Mouse (Mus musculus): Measurements from ENCODE around the gene Src. TPM values are rescaled to one million over a fixed set of nuclear protein-coding genes. Genes with fewer than 3 reads are reported as not detected.

Gene Src
- polyA plus RNA-seq, 1 experiment, result 24.6 TPM

DNA sequence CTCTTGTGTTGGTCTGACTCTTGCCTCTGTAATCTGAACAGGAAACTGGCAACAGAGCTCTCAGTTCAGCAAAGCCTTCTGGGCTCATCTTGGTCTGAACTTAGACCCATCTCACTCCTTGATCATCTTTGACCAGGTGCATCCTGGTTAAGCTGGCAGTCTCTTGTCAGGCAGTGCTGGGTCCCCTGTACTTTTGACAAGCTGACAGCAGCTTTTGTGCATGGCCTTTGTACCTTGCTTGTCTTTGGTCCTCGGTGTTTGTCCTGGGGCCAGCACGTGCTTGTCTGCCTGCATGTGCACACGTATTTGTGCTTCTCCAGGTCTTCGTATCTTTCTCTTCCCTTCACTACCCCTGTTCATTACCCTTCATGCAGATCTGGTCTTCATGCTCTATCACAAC lies 91.8 kb downstream of the Src start:
- Histone ChIP-seq H3K27ac (ENCODE audit: control insufficient read depth, insufficient read depth, low read length) (no peak overlapping the region), H3K27me3 (ENCODE audit: control insufficient read depth, insufficient read depth, low read length) (no peaks in the 10 kb centered on the region)

DNA sequence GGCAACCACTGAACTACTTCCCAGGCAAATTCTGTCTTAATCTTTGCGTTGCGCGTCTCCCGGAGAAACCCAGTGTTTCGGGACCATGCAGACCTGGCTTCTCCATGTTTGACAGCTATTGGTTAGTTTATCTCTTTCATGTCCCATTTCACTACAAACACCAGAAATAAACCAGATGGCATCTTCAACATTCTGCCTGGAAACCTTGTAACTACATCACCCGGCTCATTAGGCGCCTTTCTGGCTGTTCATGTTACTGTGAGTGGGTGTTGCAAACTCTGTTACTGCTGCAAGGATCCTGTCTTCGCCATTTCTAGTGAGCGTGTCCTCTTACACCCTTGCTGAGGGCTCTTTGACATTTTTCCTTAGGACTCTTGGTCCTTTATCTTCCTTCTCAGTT lies 94.6 kb downstream of the Src start:
- Histone ChIP-seq H3K4me1 (replicated peaks; ENCODE audit: control insufficient read depth, insufficient read depth, low read length) (no peaks in the 10 kb centered on the region), H3K4me3 (ENCODE audit: control insufficient read depth, insufficient read depth, low read length) (no peak overlapping the region), H3K27me3 (ENCODE audit: control insufficient read depth, insufficient read depth, low read length) (no peaks in the 10 kb centered on the region), H3K27ac (ENCODE audit: control insufficient read depth, insufficient read depth, low read length) (no peak overlapping the region), H3K36me3 (ENCODE audit: control insufficient read depth, insufficient read depth, low read length) (no peaks in the 10 kb centered on the region)
- TF ChIP-seq CTCF (IDR thresholded peaks at IDR 0.05; ENCODE audit: borderline replicate concordance, control insufficient read depth, extremely low read depth, insufficient read depth, low read length, poor library complexity) (no peak), POLR2A (IDR thresholded peaks at IDR 0.05; ENCODE audit: control insufficient read depth, extremely low read depth, insufficient read depth, low read length, poor library complexity) (no peak)
- DNase-seq, result no peak
- WGBS, result 94% methylated on average over 9 of the region's 9 CpGs

More for the DNA sequence above, 91.8 kb downstream of the Src start:
- no peaks in the 10 kb centered on the region for H3K36me3 ChIP-seq (ENCODE audit: control insufficient read depth, insufficient read depth, low read length)
- DNase-seq, result no peak
- H3K4me1 ChIP-seq (replicated peaks; ENCODE audit: control insufficient read depth, insufficient read depth, low read length), result no peaks in the 10 kb centered on the region
- no peak overlapping the region for H3K4me3 ChIP-seq (ENCODE audit: control insufficient read depth, insufficient read depth, low read length)
- 90% methylated on average over 4 of the region's 4 CpGs for WGBS
- TF ChIP-seq POLR2A (IDR thresholded peaks at IDR 0.05; ENCODE audit: control insufficient read depth, extremely low read depth, insufficient read depth, low read length, poor library complexity), result no peak
- no peak for TF ChIP-seq CTCF (IDR thresholded peaks at IDR 0.05; ENCODE audit: borderline replicate concordance, control insufficient read depth, extremely low read depth, insufficient read depth, low read length, poor library complexity)

DNA sequence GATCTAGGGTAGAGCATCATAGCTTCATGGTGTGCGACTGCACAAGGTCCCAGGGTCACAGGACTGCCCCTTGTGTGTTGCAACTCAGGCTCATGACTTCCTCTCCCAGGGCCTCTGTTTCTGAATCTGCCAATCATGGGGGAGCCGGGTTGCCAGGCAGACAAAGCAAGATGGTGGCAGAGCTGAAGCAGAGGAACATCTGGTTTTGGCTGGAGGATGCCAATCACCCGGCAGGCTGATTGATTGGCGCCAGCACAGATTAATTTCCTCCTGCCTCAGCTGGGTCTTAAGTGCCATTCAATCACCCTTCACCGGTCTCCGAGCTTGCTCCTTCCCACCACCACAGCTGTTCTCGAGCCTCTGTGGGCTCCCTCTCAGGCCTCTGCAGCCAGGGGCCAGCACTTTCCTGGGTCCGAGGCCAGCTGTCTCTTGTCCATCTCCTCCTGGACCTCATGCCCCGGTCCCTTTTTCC lies 95.5 kb downstream of the Src start:
- DNase-seq, result no peak
- TF ChIP-seq CTCF (IDR thresholded peaks at IDR 0.05; ENCODE audit: borderline replicate concordance, control insufficient read depth, extremely low read depth, insufficient read depth, low read length, poor library complexity) (no peak), POLR2A (IDR thresholded peaks at IDR 0.05; ENCODE audit: control insufficient read depth, extremely low read depth, insufficient read depth, low read length, poor library complexity) (no peak)
- no peaks in the 10 kb centered on the region for H3K27me3 ChIP-seq (ENCODE audit: control insufficient read depth, insufficient read depth, low read length)

DNA sequence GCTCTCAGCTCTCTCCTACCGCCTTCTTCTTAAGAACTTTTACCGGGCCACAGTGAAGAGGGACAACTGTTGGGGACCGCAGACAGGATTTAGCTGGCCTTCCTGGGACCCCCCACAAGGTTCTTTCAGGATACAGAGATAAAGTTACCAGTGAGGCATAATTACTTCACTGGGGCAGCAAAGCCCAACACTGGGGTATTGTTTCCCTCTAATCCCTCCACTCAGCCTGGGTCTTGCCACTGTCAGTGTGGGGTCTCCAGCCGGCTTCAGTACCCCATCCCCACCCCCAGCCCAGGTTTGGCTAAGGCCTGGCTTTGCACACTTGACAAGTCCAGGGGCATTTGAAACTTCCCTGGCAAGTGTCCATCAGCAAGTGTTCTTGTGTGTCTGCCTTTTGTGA lies 96.1 kb downstream of the Src start:
- TF ChIP-seq CTCF (IDR thresholded peaks at IDR 0.05; ENCODE audit: borderline replicate concordance, control insufficient read depth, extremely low read depth, insufficient read depth, low read length, poor library complexity) (no peak), POLR2A (IDR thresholded peaks at IDR 0.05; ENCODE audit: control insufficient read depth, extremely low read depth, insufficient read depth, low read length, poor library complexity) (no peak)
- H3K27me3 ChIP-seq (ENCODE audit: control insufficient read depth, insufficient read depth, low read length), result no peaks in the 10 kb centered on the region
- no peak overlapping the region for H3K27ac ChIP-seq (ENCODE audit: control insufficient read depth, insufficient read depth, low read length)
- WGBS, result 72% methylated on average over 4 of the region's 4 CpGs
- no peaks in the 10 kb centered on the region for H3K36me3 ChIP-seq (ENCODE audit: control insufficient read depth, insufficient read depth, low read length)
- DNase-seq, result no peak
- H3K4me3 ChIP-seq (ENCODE audit: control insufficient read depth, insufficient read depth, low read length), result no peak overlapping the region
- no peaks in the 10 kb centered on the region for H3K4me1 ChIP-seq (replicated peaks; ENCODE audit: control insufficient read depth, insufficient read depth, low read length)

More for the DNA sequence above, 95.5 kb downstream of the Src start:
- Histone ChIP-seq H3K27ac (ENCODE audit: control insufficient read depth, insufficient read depth, low read length) (no peak overlapping the region), H3K36me3 (ENCODE audit: control insufficient read depth, insufficient read depth, low read length) (no peaks in the 10 kb centered on the region), H3K4me3 (ENCODE audit: control insufficient read depth, insufficient read depth, low read length) (no peak overlapping the region), H3K4me1 (replicated peaks; ENCODE audit: control insufficient read depth, insufficient read depth, low read length) (no peaks in the 10 kb centered on the region)
- 49% methylated on average over 9 of the region's 9 CpGs for WGBS

DNA sequence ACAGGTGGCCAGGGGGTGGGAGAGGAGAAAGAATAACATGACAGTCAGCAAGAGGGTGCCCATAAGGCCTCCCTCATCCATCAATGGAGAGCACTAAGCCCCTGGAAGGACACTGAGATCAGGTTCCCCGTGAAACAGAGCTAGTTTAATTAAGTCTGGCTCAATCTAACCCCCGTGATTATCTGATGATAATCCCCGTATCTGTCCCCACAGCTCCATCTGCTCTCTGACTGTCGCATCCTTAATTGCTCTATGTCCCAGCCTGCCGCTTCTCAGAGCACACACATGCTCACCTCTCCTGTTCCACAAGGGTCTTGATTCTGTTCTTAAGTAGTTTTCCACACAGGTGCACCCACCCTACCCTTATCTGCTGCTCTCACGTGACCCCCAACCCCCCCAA lies 99.3 kb downstream of the Src start:
- TF ChIP-seq CTCF (IDR thresholded peaks at IDR 0.05; ENCODE audit: borderline replicate concordance, control insufficient read depth, extremely low read depth, insufficient read depth, low read length, poor library complexity) (no peak), POLR2A (IDR thresholded peaks at IDR 0.05; ENCODE audit: control insufficient read depth, extremely low read depth, insufficient read depth, low read length, poor library complexity) (no peak)
- 76% methylated on average over 6 of the region's 6 CpGs for WGBS
- no peaks in the 10 kb centered on the region for H3K27me3 ChIP-seq (ENCODE audit: control insufficient read depth, insufficient read depth, low read length)
- H3K4me3 ChIP-seq (ENCODE audit: control insufficient read depth, insufficient read depth, low read length), result no peak overlapping the region
- no peak overlapping the region for H3K27ac ChIP-seq (ENCODE audit: control insufficient read depth, insufficient read depth, low read length)
- no peak for DNase-seq
- H3K4me1 ChIP-seq (replicated peaks; ENCODE audit: control insufficient read depth, insufficient read depth, low read length), result no peaks in the 10 kb centered on the region
- no peaks in the 10 kb centered on the region for H3K36me3 ChIP-seq (ENCODE audit: control insufficient read depth, insufficient read depth, low read length)

DNA sequence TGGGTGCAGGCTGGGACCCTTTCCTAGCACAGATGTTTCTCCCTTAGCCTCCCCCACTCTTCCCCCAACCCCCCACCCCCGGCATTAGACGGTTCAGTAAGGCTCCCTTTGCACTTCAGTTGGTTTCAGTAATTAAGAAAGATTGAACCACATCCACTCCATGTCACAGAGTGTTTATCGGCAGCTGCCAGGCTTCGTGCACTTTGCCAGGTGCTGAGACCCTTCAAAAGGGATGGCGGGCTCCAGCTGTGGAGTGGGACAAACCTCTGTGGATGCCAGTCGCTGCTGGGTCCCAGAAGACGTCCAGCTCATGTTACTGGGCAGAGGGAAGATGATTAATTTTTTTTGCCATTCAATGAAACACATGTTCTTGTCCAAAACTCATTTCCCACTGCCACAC lies 100.2 kb downstream of the Src start:
- no peak for DNase-seq
- Histone ChIP-seq H3K27ac (ENCODE audit: control insufficient read depth, insufficient read depth, low read length) (no peak overlapping the region), H3K36me3 (ENCODE audit: control insufficient read depth, insufficient read depth, low read length) (no peaks in the 10 kb centered on the region), H3K27me3 (ENCODE audit: control insufficient read depth, insufficient read depth, low read length) (no peaks in the 10 kb centered on the region), H3K4me1 (replicated peaks; ENCODE audit: control insufficient read depth, insufficient read depth, low read length) (no peaks in the 10 kb centered on the region), H3K4me3 (ENCODE audit: control insufficient read depth, insufficient read depth, low read length) (no peak overlapping the region)
- TF ChIP-seq POLR2A (IDR thresholded peaks at IDR 0.05; ENCODE audit: control insufficient read depth, extremely low read depth, insufficient read depth, low read length, poor library complexity) (no peak), CTCF (IDR thresholded peaks at IDR 0.05; ENCODE audit: borderline replicate concordance, control insufficient read depth, extremely low read depth, insufficient read depth, low read length, poor library complexity) (no peak)
- WGBS, result 78% methylated on average over 7 of the region's 7 CpGs

DNA sequence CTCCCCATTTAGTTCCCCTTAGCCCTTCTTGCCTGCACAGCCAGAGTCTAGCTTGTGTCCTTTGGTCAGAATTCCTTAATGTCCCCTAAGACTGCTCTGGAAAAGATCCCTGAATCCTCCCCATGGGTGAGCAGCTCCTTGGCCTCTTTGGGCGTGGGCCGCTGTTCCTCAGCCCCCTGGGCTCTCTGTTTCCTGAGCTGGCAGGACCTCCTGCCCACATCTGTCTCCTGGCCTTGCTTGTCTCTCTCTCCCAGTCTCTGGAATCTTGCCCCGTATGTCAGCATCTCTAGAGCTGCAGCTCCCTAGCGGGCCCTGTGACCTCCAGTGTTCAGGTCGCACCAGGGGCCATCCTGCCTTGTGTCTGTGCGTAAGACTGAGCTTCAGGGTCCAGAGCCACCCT lies 101.2 kb downstream of the Src start:
- DNase-seq, result no peak
- 89% methylated on average over 6 of the region's 6 CpGs for WGBS
- Histone ChIP-seq H3K4me1 (replicated peaks; ENCODE audit: control insufficient read depth, insufficient read depth, low read length) (no peaks in the 10 kb centered on the region), H3K27me3 (ENCODE audit: control insufficient read depth, insufficient read depth, low read length) (no peaks in the 10 kb centered on the region), H3K36me3 (ENCODE audit: control insufficient read depth, insufficient read depth, low read length) (no peaks in the 10 kb centered on the region), H3K4me3 (ENCODE audit: control insufficient read depth, insufficient read depth, low read length) (no peak overlapping the region), H3K27ac (ENCODE audit: control insufficient read depth, insufficient read depth, low read length) (no peak overlapping the region)
- no peak for TF ChIP-seq CTCF (IDR thresholded peaks at IDR 0.05; ENCODE audit: borderline replicate concordance, control insufficient read depth, extremely low read depth, insufficient read depth, low read length, poor library complexity)
- no peak for TF ChIP-seq POLR2A (IDR thresholded peaks at IDR 0.05; ENCODE audit: control insufficient read depth, extremely low read depth, insufficient read depth, low read length, poor library complexity)
